Mouse (Mus musculus) liver, embryonic 15.5 days (tissue): ENCODE measurements around the gene Cyp1a1. TPM values are rescaled to one million over a fixed set of nuclear protein-coding genes. Genes with fewer than 3 reads are reported as not detected.
A peak's percentile ranks its signal among the peaks of the same experiment; 100 is the strongest.
"Not testable (repeated sequence)": the region's sequence is repeated elsewhere in the genome, so short reads cannot be mapped to it uniquely, and the experiment has no call there.

ENCODE experiments used
- ATAC-seq: fragments of 200-750 bp; cut with Nextera tagmentation; 2 replicates; pipeline ENCODE4 v1.8.0; 2017; ENCODE audit warnings: moderate number of reproducible peaks, mild to moderate bottlenecking, moderate library complexity; ENCODE audit not compliant: insufficient read depth
- H3K27ac ChIP-seq: fragments of 300-500 bp; sonication (generic); replicated peaks from 2 replicates; pipeline ENCODE4 v1.5.1; 2015; ENCODE audit warnings: mild to moderate bottlenecking, inconsistent platforms
- H3K27me3 ChIP-seq: fragments of 300-500 bp; sonication (generic); 2 replicates; pipeline ENCODE4 v1.6.1; 2015; ENCODE audit warnings: mild to moderate bottlenecking, inconsistent platforms
- H3K36me3 ChIP-seq: fragments of 300-500 bp; sonication (generic); replicated peaks from 2 replicates; pipeline ENCODE4 v1.6.1; 2015; ENCODE audit warnings: moderate library complexity, mild to moderate bottlenecking, inconsistent platforms
- H3K4me1 ChIP-seq: fragments of 300-500 bp; sonication (generic); replicated peaks from 2 replicates; pipeline ENCODE4 v1.6.1; 2015; ENCODE audit warnings: inconsistent platforms
- H3K4me2 ChIP-seq: fragments of 300-500 bp; sonication (generic); 2 replicates; pipeline ENCODE4 v1.6.1; 2015; ENCODE audit warnings: moderate library complexity, mild to moderate bottlenecking, inconsistent platforms
- H3K4me3 ChIP-seq: fragments of 300-500 bp; sonication (generic); replicated peaks from 2 replicates; pipeline ENCODE4 v1.5.1; 2015; ENCODE audit warnings: mild to moderate bottlenecking, inconsistent platforms
- H3K9ac ChIP-seq: fragments of 300-500 bp; sonication (generic); 2 replicates; pipeline ENCODE4 v1.6.1; 2015; ENCODE audit warnings: moderate library complexity, mild to moderate bottlenecking, inconsistent platforms
- H3K9me3 ChIP-seq: fragments of 300-500 bp; sonication (generic); replicated peaks from 2 replicates; pipeline ENCODE4 v1.6.1; 2016; ENCODE audit warnings: inconsistent platforms
- WGBS: fragments of 180-500 bp; shearing (Covaris S2); methylation state at CpG from one replicate; pipeline ENCODE4 v1.1.7; 2015; ENCODE audit warnings: mixed read lengths; ENCODE audit not compliant: insufficient replicate concordance; 5-methylcytosine and 5-hydroxymethylcytosine counted together
- polyA plus RNA-seq: library from polyadenylated mRNA; unstranded; fragments of >200 nt; fragmentation: Nextera tagmentation; extraction: Ambion mirVana; gene quantifications from 2 replicates; pipeline ENCODE4 v1.2.1, GENCODE M21; 2015

Cyp1a1 gene
- polyA plus RNA-seq, 1 experiment from 2014 or later: 0.13 TPM

DNA sequence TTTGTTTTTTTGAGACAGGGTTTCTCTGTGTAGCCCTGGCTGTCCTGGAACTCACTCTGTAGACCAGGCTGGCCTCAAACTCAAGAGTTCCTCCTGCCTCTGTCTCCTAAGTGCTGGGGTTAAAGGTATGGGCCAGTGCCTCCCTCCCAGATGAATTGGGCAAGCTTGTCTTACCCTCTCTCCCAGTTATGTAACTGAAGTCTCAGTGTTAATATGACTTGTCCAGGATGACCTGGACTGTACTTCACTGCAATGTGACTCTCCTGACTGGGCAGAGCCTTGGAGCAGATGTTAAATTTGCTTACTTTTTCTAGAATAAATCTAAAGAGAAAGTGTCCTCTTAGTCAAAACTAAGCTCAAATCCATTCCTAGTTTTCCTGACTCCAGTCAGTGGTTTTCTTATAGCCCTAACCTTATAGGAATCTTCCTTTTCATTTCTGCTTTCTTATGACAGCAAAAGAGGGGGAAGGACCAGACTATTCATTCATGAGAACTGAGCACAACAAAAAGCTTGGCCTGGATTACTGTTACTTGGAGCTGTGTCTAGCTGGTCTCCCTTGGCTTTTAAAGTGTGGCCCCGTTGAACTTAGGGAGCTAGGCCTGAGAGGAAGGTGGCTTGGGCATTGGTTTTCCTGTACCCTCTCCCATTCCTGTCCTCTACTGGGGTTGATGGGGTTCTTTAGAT, 10.9 kb downstream of the Cyp1a1 start:
- no peak for ATAC-seq
- Histone ChIP-seq H3K4me1 (peaks cover 26% of the 10 kb centered on the region), H3K27me3 (peaks cover 47% of the 10 kb centered on the region), H3K4me3 (no peak overlapping the region), H3K9me3 (no peaks in the 10 kb centered on the region), H3K27ac (no peak overlapping the region), H3K36me3 (no peaks in the 10 kb centered on the region), H3K9ac (no peak overlapping the region), H3K4me2 (no peak overlapping the region)
- WGBS: 46% methylated on average over 1 of the region's 1 CpGs

DNA sequence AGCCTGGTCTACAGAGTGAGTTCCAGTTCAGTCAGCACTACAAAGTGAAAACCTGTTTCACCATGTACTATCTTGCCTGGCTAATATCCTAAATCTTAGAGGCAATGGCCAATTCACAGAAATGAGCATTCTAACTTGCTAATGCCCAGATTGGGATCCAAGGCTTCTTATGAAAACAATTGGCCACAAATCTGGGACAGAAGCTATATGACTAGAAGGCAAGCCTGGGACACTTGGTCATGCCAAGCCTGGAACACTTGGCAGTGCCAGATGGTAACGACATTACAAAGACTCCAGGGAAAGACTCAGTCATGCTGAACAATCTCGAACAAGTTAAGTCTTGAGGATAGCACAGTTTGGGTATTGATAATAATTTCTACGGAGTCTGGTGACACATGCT, 18.8 kb downstream of the Cyp1a1 start:
- Histone ChIP-seq H3K9ac (no peak overlapping the region), H3K36me3 (no peaks in the 10 kb centered on the region), H3K4me1 (peaks cover 24% of the 10 kb centered on the region), H3K4me2 (no peak overlapping the region), H3K4me3 (no peak overlapping the region), H3K27ac (no peak overlapping the region), H3K27me3 (no peaks in the 10 kb centered on the region), H3K9me3 (0 out of 2 replicates have a peak, but pooled peaks cover 5% of the 10 kb centered on the region)
- ATAC-seq: no peak
- 76% methylated on average over 3 of the region's 3 CpGs for WGBS

DNA sequence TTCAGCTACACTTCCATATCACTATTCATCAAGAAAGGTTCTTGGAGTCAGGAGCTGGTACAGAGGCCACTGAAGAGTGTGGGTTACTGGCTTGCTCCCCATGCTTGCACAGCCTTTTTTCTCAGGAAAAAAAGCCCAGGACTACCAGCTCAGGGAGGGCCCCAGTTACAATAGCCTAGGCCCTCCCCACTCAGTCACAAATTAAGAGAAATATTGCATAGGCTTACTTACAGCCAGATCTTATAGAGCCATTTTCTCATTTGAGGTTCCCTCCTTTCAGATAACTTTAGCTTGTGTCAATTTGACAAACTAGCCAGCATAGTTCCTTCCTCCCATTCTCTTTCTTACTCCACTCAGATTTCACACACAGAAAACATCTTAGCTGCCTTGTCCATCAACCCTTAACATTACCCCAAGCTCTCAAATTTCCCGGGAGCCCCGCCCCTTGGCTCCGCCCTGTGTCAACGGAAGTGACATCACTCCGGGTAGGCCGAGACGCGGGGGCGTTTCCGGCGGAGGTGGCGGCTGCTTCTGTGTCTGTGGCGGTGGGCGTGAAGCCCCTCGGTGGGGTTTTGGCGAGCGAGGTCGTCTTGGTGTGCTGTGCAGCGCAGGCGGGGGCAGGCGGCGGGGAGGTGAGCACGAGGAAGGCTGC, 20.5 kb downstream of the Cyp1a1 start, which contains the start of gene Edc3:
Edc3 (plus strand) TSS at position 473 of the 652 bp plus-strand sequence.
- peaks cover 14% of the 10 kb centered on the region for H3K36me3 ChIP-seq
- WGBS: under 1% methylated on average over 23 of the region's 23 CpGs
- peak within 1 kb of the TSS; percentile 82 for H3K4me3 ChIP-seq
- peak within 1 kb of the TSS; percentile 81 for H3K4me2 ChIP-seq
- H3K27ac ChIP-seq: peak within 1 kb of the TSS; percentile 80
- H3K9ac ChIP-seq: peak within 1 kb of the TSS; percentile 79
- H3K4me1 ChIP-seq: peaks cover 24% of the 10 kb centered on the region
- ATAC-seq: peak; percentile 81
- H3K9me3 ChIP-seq: 0 out of 2 replicates have a peak, but pooled peaks cover 5% of the 10 kb centered on the region
- H3K27me3 ChIP-seq: no peaks in the 10 kb centered on the region

DNA sequence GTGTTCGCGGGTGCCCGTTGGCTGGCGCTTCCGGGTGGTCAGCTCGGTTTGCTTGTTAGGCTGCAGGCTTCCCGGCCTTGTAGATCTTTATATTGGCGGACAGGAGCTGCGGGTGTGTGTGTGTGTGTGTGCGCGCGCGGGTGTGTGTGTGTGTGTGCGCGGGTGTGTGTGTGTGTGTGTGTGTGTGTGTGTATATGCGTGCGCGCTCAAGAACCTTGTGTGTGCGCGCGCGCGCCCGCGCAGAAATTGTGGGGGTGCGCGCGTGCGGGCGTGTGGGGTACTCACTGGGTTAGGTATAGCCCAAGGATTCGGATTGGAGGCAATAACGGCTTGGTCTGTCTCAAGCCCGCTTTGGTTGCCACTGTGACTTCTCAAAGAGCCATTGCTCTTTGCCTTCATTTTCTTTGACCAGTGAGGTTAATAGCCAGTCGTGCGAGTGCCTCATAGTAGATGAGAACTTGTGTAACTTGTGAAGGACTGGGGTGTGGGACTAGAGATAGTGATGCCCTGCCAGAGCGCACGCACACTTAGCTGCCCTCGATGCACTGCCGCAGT, 21.1 kb downstream of the Cyp1a1 start:
- Histone ChIP-seq H3K36me3 (peaks cover 19% of the 10 kb centered on the region), H3K27ac (peak overlapping the region; percentile 80), H3K4me1 (peaks cover 24% of the 10 kb centered on the region), H3K4me2 (peak overlapping the region; percentile 81), H3K4me3 (peak overlapping the region; percentile 82), H3K9ac (peak overlapping the region; percentile 79), H3K9me3 (0 out of 2 replicates have a peak, but pooled peaks cover 5% of the 10 kb centered on the region), H3K27me3 (no peaks in the 10 kb centered on the region)
- ATAC-seq: peak; percentile 79
- under 1% methylated on average over 39 of the region's 39 CpGs for WGBS

DNA sequence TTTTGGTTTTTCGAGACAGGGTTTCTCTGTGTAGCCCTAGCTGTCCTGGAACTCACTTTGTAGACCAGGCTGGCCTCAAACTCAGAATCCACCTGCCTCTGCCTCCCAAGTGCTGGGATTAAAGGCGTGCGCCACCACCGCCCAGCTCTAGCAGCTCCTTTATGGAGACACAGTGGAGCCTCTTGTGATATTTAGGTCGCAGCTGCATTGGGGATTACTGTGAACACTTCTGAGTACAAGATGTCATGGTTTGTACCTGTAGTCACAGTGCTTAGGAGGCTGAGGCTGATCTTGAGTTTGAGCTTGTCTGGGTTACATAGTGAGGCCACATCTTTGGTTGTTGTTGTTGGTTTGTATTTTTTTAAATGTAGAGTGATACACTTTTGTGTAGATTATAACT, 22.5 kb downstream of the Cyp1a1 start:
- H3K9me3 ChIP-seq, H3K4me3 ChIP-seq, ATAC-seq, H3K27me3 ChIP-seq, H3K4me2 ChIP-seq, H3K27ac ChIP-seq, H3K9ac ChIP-seq: not testable (repeated sequence)
- 81% methylated on average over 5 of the region's 5 CpGs for WGBS
- H3K4me1 ChIP-seq: peaks cover 24% of the 10 kb centered on the region
- H3K36me3 ChIP-seq: peaks cover 34% of the 10 kb centered on the region

DNA sequence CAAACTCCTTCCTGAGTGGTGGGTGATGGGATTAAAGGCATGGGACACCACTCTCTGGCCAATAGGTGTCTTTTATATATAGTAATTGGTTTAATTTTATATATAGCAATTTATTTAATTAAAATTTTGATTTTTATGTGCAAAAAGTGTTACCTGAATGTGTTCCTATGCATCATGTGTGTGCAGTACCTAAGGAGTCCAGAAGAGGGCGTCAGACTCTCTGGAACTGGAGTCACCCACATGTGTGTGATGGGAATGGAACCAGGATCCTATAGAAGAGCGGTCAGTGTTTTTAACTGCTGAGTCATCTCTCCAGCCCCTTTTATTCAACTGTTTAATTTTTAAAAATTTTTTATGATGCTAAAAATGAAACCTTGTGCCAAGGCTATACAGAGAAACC, 24.5 kb downstream of the Cyp1a1 start:
- no peak overlapping the region for H3K9ac ChIP-seq
- WGBS: 67% methylated on average over 2 of the region's 2 CpGs
- H3K27ac ChIP-seq: no peak overlapping the region
- H3K27me3 ChIP-seq: no peaks in the 10 kb centered on the region
- 0 out of 2 replicates have a peak, but pooled peaks cover 5% of the 10 kb centered on the region for H3K9me3 ChIP-seq
- no peak overlapping the region for H3K4me2 ChIP-seq
- H3K4me1 ChIP-seq: peaks cover 24% of the 10 kb centered on the region
- no peak for ATAC-seq
- H3K36me3 ChIP-seq: peaks cover 50% of the 10 kb centered on the region
- H3K4me3 ChIP-seq: no peak overlapping the region

DNA sequence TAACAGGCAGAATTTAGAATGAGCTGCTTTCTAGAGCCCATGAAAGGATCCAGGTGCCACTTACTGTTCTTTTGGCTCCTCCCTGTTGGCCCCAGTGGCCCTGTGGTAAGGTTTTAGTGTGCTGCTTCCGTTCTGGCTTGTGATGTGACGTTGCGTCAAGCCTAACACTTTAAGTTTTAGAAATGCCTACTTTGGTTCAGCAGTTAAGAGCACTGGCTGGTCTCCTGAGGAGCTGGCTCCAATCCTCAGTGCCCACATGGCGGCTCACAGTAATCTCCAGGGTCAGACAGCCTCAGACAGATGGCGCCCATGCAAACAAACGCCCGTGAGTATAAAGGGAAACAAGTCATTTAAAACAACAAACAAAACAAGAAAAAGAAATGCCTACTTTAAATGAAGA, 30.7 kb downstream of the Cyp1a1 start:
- H3K27me3 ChIP-seq: no peaks in the 10 kb centered on the region
- no peak overlapping the region for H3K27ac ChIP-seq
- H3K4me2 ChIP-seq: no peak overlapping the region
- H3K4me3 ChIP-seq: no peak overlapping the region
- 89% methylated on average over 7 of the region's 7 CpGs for WGBS
- ATAC-seq: no peak
- peaks cover 68% of the 10 kb centered on the region for H3K36me3 ChIP-seq
- no peaks in the 10 kb centered on the region for H3K9me3 ChIP-seq
- H3K4me1 ChIP-seq: peaks cover 8% of the 10 kb centered on the region
- no peak overlapping the region for H3K9ac ChIP-seq

DNA sequence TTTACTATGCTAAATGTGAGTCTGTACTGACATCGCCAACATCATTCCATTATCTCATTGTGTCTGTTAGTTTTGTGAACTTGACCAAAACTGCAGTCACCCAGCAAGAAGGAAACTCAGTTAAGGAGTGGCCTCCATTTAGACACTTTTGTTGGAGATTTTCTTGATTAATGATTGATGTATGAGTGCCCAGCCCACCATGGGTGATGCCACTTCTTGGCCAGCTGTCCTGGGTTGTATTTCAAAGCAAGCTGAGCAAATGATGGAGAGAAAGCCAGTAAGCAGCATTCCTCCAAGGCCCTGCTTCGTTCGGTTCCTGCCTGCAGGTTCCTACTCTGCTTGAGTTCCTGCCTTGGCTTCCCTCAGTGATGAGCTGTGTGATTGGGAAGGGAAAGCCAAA, 33.0 kb downstream of the Cyp1a1 start:
- H3K4me2 ChIP-seq: no peak overlapping the region
- H3K4me1 ChIP-seq: peaks cover 18% of the 10 kb centered on the region
- peaks cover 48% of the 10 kb centered on the region for H3K36me3 ChIP-seq
- no peaks in the 10 kb centered on the region for H3K9me3 ChIP-seq
- no peak overlapping the region for H3K27ac ChIP-seq
- no peak for ATAC-seq
- no peaks in the 10 kb centered on the region for H3K27me3 ChIP-seq
- no peak overlapping the region for H3K9ac ChIP-seq
- H3K4me3 ChIP-seq: no peak overlapping the region
- 86% methylated on average over 3 of the region's 3 CpGs for WGBS

DNA sequence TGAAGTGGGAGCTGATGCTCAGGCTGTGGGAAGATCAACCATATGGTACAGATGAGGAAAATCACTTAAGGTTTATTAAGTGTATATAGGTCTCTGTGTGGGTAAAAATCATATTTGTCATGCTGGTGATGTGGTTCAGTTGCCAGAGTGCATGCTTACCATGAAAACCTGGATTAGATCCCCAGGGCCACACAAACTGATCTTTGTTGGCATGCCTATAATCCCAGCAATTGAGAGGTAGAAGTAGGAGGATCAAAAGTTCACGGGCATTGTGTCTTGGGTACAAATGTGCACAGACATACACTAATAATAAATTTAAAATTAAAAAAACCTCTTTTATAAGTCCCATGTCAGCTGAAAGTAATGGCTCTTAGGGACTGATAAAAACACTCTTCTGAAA, 34.6 kb downstream of the Cyp1a1 start:
- Histone ChIP-seq H3K27ac (peak overlapping the region; percentile 75; the same call in 1 of the 2 replicates), H3K4me1 (peaks cover 24% of the 10 kb centered on the region), H3K4me3 (no peak overlapping the region), H3K4me2 (no peak overlapping the region), H3K9ac (no peak overlapping the region), H3K36me3 (peaks cover 52% of the 10 kb centered on the region), H3K27me3 (no peaks in the 10 kb centered on the region), H3K9me3 (no peaks in the 10 kb centered on the region)
- 66% methylated on average over 1 of the region's 1 CpGs for WGBS
- ATAC-seq: no peak

DNA sequence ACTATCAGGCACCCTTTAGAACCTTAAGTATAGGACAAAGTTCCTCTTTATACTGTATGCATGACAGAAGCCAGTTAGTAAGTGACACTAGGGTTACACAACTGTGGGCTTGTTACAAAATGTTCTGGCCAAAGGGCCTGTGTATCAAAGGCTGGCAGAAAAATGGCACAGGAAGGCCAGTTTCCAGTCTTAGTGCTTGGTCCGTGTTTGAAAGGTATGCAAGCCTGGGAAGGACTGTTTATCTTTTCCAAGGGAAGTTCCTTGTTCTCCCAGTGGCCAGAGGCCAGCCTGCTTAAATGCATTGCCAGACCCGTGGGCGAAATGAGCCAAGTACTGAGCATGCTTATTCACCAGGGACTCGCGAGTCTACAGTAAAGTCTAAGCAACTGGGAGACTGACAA, 35.6 kb downstream of the Cyp1a1 start:
- no peaks in the 10 kb centered on the region for H3K27me3 ChIP-seq
- H3K4me3 ChIP-seq: no peak overlapping the region
- no peak overlapping the region for H3K4me2 ChIP-seq
- ATAC-seq: peak; percentile 72
- peak overlapping the region; percentile 75 for H3K27ac ChIP-seq
- no peaks in the 10 kb centered on the region for H3K9me3 ChIP-seq
- WGBS: 47% methylated on average over 5 of the region's 5 CpGs
- peaks cover 53% of the 10 kb centered on the region for H3K36me3 ChIP-seq
- no peak overlapping the region for H3K9ac ChIP-seq
- H3K4me1 ChIP-seq: peaks cover 24% of the 10 kb centered on the region

DNA sequence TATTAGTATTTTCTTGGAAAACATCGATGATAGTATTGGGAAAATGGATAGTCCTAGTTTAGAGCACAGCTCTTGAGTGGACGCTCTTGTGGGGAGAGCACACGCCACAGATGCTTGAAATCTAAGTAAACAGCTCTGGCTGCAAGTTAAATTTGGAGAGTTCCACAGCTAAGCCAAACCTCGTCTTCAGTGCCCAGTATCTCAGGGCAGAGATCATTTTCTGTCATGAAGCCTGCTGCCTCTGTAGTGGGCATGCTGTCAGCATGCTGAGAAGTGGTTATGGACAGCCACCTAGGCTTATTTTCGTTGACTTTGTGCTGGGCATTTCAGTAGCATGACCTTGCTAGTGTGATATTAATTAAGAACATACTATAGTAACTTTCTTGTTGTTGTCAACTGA, 36.1 kb downstream of the Cyp1a1 start:
- Histone ChIP-seq H3K36me3 (peaks cover 50% of the 10 kb centered on the region), H3K4me2 (no peak overlapping the region), H3K9ac (no peak overlapping the region), H3K27me3 (no peaks in the 10 kb centered on the region), H3K27ac (peak overlapping the region; percentile 75), H3K9me3 (no peaks in the 10 kb centered on the region), H3K4me3 (no peak overlapping the region), H3K4me1 (peaks cover 24% of the 10 kb centered on the region)
- no peak for ATAC-seq
- WGBS: 76% methylated on average over 5 of the region's 5 CpGs
